Mouse (Mus musculus) heart, postnatal 0 days (tissue): ENCODE measurements around the gene Ctsw. TPM values are rescaled to one million over a fixed set of nuclear protein-coding genes. Genes with fewer than 3 reads are reported as not detected.

Source experiments
- ATAC-seq: fragments of 200-750 bp; cut with Nextera tagmentation; 2 replicates; pipeline ENCODE4 v1.8.0; 2017; ENCODE audit warnings: low read depth, moderate number of reproducible peaks, moderate library complexity; ENCODE audit not compliant: insufficient read depth
- DNase-seq: peaks from one replicate; pipeline ENCODE4 v3.0.0-alpha.2; 2016; ENCODE audit warnings: low spot score
- H3K27ac ChIP-seq: fragments of 300-500 bp; sonication (generic); 2 replicates; pipeline ENCODE4 v1.5.1; 2014; ENCODE audit warnings: low read depth, mild to moderate bottlenecking
- H3K27me3 ChIP-seq: fragments of 300-500 bp; sonication (generic); 2 replicates; pipeline ENCODE4 v1.6.1; 2014; ENCODE audit warnings: low read length, mixed read lengths; ENCODE audit not compliant: control insufficient read depth, insufficient read depth
- H3K36me3 ChIP-seq: fragments of 300-500 bp; sonication (generic); replicated peaks from 2 replicates; pipeline ENCODE4 v1.6.1; 2014; ENCODE audit warnings: low read length, mixed read lengths; ENCODE audit not compliant: control insufficient read depth, insufficient read depth
- H3K4me1 ChIP-seq: fragments of 300-500 bp; sonication (generic); 2 replicates; pipeline ENCODE4 v1.6.1; 2014; ENCODE audit warnings: antibody characterized with exemption; ENCODE audit not compliant: control insufficient read depth, insufficient read depth
- H3K4me2 ChIP-seq: fragments of 300-500 bp; sonication (generic); 2 replicates; pipeline ENCODE4 v1.6.1; 2014; ENCODE audit warnings: low read depth, mild to moderate bottlenecking, low read length, moderate library complexity
- H3K4me3 ChIP-seq: fragments of 300-500 bp; sonication (generic); 2 replicates; pipeline ENCODE4 v1.5.1; 2014; ENCODE audit warnings: low read depth, low read length
- H3K9ac ChIP-seq: fragments of 300-500 bp; sonication (generic); replicated peaks from 2 replicates; pipeline ENCODE4 v1.6.1; 2014; ENCODE audit warnings: low read depth, low read length, mixed read lengths
- H3K9me3 ChIP-seq: fragments of 300-500 bp; sonication (generic); replicated peaks from 2 replicates; pipeline ENCODE4 v1.6.1; 2016; ENCODE audit warnings: low read length; ENCODE audit not compliant: control insufficient read depth
- CTCF ChIP-seq: IDR thresholded peaks from 2 replicates; pipeline ENCODE4 v1.5.1; 2016; ENCODE audit warnings: antibody characterized with exemption, control low read depth, low read depth
- EP300 ChIP-seq: IDR thresholded peaks from 2 replicates; pipeline ENCODE4 v1.6.1; 2016; ENCODE audit warnings: antibody characterized with exemption, low read depth
- WGBS: fragments of 180-500 bp; shearing (Covaris S2); extraction: QIAGEN DNeasy Blood & Tissue Kit; methylation state at CpG from one replicate; pipeline ENCODE4 v1.1.7; 2014; 5-methylcytosine and 5-hydroxymethylcytosine counted together
- polyA plus RNA-seq: library from polyadenylated mRNA; unstranded; fragments of >200 nt; fragmentation: Nextera tagmentation; extraction: Ambion mirVana; gene quantifications from 2 replicates; pipeline ENCODE4 v1.2.1, GENCODE M21; 2015
- total RNA-seq: library from RNA; depleted of rRNA; stranded (reverse); fragments of >200 nt; gene quantifications from 2 replicates; pipeline ENCODE4 v1.2.3, GENCODE M21; 2014; ENCODE audit warnings: low replicate concordance

Gene Ctsw
- total and polyA plus RNA-seq, 2 experiments from 2014 or later = 0.42 TPM; not detected in 1

DNA sequence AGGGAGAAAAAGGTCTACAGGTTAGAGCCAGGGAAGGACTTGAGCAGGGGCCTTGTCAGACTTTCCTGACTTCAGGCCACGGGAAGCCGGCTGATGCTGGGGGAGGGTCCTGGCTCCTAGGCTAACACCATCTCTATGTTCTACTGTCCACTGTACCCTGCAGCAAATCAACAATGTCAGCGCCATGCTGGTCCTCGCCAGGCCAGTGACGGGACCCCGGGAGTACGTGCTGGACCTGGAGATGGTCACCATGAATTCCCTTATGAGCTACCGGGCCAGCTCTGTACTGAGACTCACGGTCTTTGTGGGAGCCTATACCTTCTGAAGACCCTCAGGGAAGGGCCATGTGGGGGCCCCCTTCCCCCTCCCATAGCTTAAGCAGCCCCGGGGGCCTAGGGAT lies 13.1 kb upstream of the Ctsw start:
- no peak for TF ChIP-seq CTCF
- TF ChIP-seq EP300 = no peak
- Histone ChIP-seq H3K9ac (no peak overlapping the region), H3K4me2 (no peak overlapping the region), H3K27ac (no peak overlapping the region), H3K4me1 (no peaks in the 10 kb centered on the region), H3K9me3 (no peaks in the 10 kb centered on the region), H3K4me3 (no peak overlapping the region), H3K36me3 (peaks cover 73% of the 10 kb centered on the region), H3K27me3 (no peaks in the 10 kb centered on the region)
- ATAC-seq = no peak
- WGBS = 92% methylated on average over 10 of the region's 10 CpGs
- DNase-seq = no peak

DNA sequence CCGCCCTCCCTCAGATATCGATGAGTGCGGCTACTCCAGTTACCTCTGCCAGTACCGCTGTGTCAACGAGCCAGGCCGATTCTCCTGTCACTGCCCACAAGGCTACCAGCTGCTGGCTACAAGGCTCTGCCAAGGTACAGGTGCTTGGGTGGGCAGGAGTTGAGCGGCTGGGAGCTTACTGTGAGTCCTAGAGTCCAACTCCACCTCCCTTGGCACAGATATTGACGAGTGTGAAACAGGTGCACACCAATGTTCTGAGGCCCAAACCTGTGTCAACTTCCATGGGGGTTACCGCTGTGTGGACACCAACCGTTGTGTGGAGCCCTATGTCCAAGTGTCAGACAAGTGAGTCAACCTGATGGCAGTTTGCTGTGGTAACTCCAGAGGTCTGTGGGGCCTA lies 11.7 kb upstream of the Ctsw start:
- H3K27ac ChIP-seq = no peak overlapping the region
- no peak for ATAC-seq
- no peak overlapping the region for H3K9ac ChIP-seq
- H3K4me1 ChIP-seq = no peaks in the 10 kb centered on the region
- DNase-seq = no peak
- no peak overlapping the region for H3K4me3 ChIP-seq
- H3K27me3 ChIP-seq = no peaks in the 10 kb centered on the region
- TF ChIP-seq CTCF = no peak
- no peak for TF ChIP-seq EP300
- peaks cover 59% of the 10 kb centered on the region for H3K36me3 ChIP-seq
- 84% methylated on average over 10 of the region's 10 CpGs for WGBS
- no peaks in the 10 kb centered on the region for H3K9me3 ChIP-seq
- H3K4me2 ChIP-seq = no peak overlapping the region

DNA sequence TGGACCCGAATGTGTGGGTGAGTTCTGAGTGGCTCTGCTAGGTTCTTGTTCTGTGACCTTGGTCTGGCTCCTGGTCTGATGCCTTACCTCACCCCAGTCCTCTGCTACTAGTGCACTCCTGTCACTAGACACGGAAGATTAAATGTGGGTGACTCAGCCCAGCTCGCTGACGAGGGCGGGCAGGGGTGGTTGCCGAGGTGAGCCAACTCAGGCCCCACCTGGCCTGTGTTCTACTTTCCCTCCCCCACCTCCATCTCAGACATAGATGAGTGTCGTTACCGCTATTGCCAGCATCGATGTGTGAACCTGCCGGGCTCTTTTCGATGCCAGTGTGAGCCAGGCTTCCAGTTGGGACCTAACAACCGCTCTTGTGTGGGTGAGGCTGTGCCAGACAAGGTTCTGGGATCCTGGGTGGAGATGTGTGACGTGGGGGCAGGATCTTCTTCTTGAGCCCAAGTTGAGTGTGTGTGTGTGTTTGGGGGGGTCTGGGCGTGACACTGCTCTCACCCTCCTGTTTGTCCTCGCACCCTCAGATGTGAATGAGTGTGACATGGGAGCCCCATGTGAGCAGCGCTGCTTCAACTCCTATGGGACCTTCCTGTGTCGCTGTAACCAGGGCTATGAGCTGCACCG lies 9.5 kb upstream of the Ctsw start:
- DNase-seq = no peak
- no peak for TF ChIP-seq CTCF
- TF ChIP-seq EP300 = no peak
- 89% methylated on average over 18 of the region's 18 CpGs for WGBS
- H3K36me3 ChIP-seq = peaks cover 37% of the 10 kb centered on the region
- no peak for ATAC-seq
- no peaks in the 10 kb centered on the region for H3K9me3 ChIP-seq
- no peaks in the 10 kb centered on the region for H3K27me3 ChIP-seq
- no peak overlapping the region for H3K4me2 ChIP-seq
- H3K9ac ChIP-seq = no peak overlapping the region
- no peaks in the 10 kb centered on the region for H3K4me1 ChIP-seq
- H3K27ac ChIP-seq = no peak overlapping the region
- H3K4me3 ChIP-seq = no peak overlapping the region

DNA sequence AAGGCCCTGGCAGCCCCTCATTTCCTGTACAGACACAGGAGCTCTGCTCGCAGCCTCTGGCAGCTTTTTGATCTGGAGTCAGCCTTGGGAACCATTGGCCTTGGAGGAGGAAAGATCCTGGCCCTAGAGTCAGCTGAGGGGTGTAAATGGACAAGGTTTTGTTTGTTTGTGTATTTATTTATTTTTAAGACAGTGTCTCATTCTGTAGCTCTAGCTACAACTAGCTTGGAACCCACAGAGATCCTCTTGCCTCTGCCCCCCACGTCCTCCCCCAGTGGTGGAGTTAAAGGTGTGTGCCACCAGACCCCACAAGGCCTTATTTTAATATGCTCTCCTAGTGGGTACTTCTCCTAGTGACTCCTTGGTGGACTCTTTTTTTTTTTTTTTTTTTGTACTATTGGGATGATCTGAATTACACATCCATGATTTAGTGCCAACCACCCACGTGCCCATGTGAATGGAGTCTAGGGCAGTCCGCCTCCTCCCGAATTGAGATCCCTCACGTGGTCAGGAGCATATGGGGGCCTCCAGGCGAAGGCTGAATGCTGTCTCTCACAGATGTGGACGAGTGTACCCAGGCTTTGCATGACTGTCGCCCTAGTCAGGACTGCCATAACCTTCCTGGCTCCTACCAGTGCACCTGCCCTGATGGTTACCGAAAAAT lies 8.8 kb upstream of the Ctsw start:
- no peaks in the 10 kb centered on the region for H3K4me1 ChIP-seq
- H3K27me3 ChIP-seq = no peaks in the 10 kb centered on the region
- H3K9ac ChIP-seq = no peak overlapping the region
- H3K27ac ChIP-seq = no peak overlapping the region
- H3K4me2 ChIP-seq = no peak overlapping the region
- no peak for ATAC-seq
- TF ChIP-seq EP300 (no peak), CTCF (no peak)
- peaks cover 30% of the 10 kb centered on the region for H3K36me3 ChIP-seq
- no peak overlapping the region for H3K4me3 ChIP-seq
- H3K9me3 ChIP-seq = no peaks in the 10 kb centered on the region
- WGBS = 92% methylated on average over 10 of the region's 10 CpGs
- no peak for DNase-seq

DNA sequence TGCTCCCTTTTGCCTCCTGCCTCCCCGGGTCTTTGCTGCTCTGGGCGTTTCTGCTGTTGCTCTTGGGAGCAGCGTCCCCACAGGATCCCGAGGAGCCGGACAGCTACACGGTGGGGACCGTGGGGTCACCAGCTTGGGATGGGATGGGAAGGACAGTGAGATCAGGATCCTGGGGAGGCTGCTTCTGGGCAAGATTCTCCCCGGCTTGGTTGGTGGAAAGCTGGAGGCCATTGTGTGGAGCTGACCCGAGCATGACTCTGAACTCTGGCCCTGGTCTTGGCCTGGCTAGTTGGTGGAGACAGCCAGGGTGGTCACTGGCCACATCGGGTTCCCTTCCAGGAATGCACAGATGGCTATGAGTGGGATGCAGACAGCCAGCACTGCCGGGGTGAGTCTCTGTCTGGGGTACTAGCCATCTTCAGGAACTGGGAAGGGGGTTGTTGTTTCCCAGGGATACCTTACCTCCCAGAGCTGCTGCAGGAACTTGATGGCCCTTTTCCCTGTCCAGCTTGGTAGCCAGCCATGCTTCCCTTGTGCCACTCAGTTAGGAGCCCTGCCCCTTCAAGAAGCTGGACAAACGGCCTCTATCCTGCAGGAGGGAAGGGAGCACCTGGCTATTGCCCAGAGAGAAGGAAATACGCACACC lies 6.9 kb upstream of the Ctsw start:
- TF ChIP-seq CTCF = no peak
- Histone ChIP-seq H3K4me2 (peak overlapping the region; percentile 98), H3K4me1 (no peaks in the 10 kb centered on the region), H3K27ac (peak overlapping the region; percentile 68), H3K36me3 (peaks cover 13% of the 10 kb centered on the region), H3K27me3 (no peaks in the 10 kb centered on the region), H3K9me3 (no peaks in the 10 kb centered on the region), H3K9ac (peak overlapping the region; percentile 82), H3K4me3 (peak overlapping the region; percentile 64)
- DNase-seq = no peak
- peak; percentile 19 for ATAC-seq
- WGBS = 18% methylated on average over 13 of the region's 13 CpGs
